Mouse (Mus musculus): Measurements from ENCODE around the gene Ifna6. TPM values are rescaled to one million over a fixed set of nuclear protein-coding genes. Genes with fewer than 3 reads are reported as not detected.
"Not testable (repeated sequence)": the region's sequence is repeated elsewhere in the genome, so short reads cannot be mapped to it uniquely, and the experiment has no call there.

Gene Ifna6
- not detected in 2 replicates for polyA plus RNA-seq (2015; fragmentation: Nextera tagmentation; extraction: Ambion mirVana)

GRCm38 (mm10) chr4:88827116-88827515, at the start of gene Ifna6:
Gene Ifna6, plus strand, starts transcription at chr4:88827416.
- not testable (repeated sequence) for H3K4me1 ChIP-seq; H3K4me3 ChIP-seq; H3K4me2 ChIP-seq; H3K9me3 ChIP-seq; H3K27me3 ChIP-seq; H3K9ac ChIP-seq; H3K27ac ChIP-seq; ATAC-seq (ENCODE audit: borderline replicate concordance, extremely low read depth, low FRiP score, low TSS enrichment); H3K36me3 ChIP-seq

GRCm38 (mm10) chr4:88779550-88779949, 47.7 kb upstream of the Ifna6 start, which contains the start of gene Gm13272:
Gene Gm13272, plus strand, starts transcription at chr4:88779850.
- not testable (repeated sequence) for H3K4me1 ChIP-seq; H3K27me3 ChIP-seq; H3K4me3 ChIP-seq; H3K9ac ChIP-seq; H3K4me2 ChIP-seq; H3K36me3 ChIP-seq; H3K9me3 ChIP-seq; ATAC-seq (ENCODE audit: borderline replicate concordance, extremely low read depth, low FRiP score, low TSS enrichment); H3K27ac ChIP-seq
- WGBS: no CpG with 5 or more reads among the region's 29 CpGs

GRCm38 (mm10) chr4:88780320-88780719, 46.9 kb upstream of the Ifna6 start:
- H3K4me2 ChIP-seq; H3K9ac ChIP-seq; H3K9me3 ChIP-seq; H3K36me3 ChIP-seq; H3K27ac ChIP-seq; ATAC-seq (ENCODE audit: borderline replicate concordance, extremely low read depth, low FRiP score, low TSS enrichment); H3K4me3 ChIP-seq; H3K4me1 ChIP-seq; H3K27me3 ChIP-seq: not testable (repeated sequence)
- 50% methylated on average over 16 of the region's 18 CpGs for WGBS

- peak within 1 kb of the TSS; percentile 23; the same call in 1 of the 2 replicates for H3K4me3 ChIP-seq
- not testable (repeated sequence) for H3K9me3 ChIP-seq; H3K27me3 ChIP-seq; H3K4me1 ChIP-seq; H3K36me3 ChIP-seq; ATAC-seq (ENCODE audit: borderline replicate concordance, extremely low read depth, low FRiP score, low TSS enrichment); H3K9ac ChIP-seq
- H3K4me2 ChIP-seq: peak within 1 kb of the TSS; percentile 51
- H3K27ac ChIP-seq: peak within 1 kb of the TSS; percentile 75; the same call in 1 of the 2 replicates
- 12% methylated on average over 4 of the region's 7 CpGs for WGBS
Measured at GRCm38 (mm10) chr4:88781831-88782230, 45.4 kb upstream of the Ifna6 start, which contains the start of gene Ifnz. Gene Ifnz, plus strand, starts transcription at chr4:88782131.

- not testable (repeated sequence) for H3K27me3 ChIP-seq; H3K9me3 ChIP-seq; ATAC-seq (ENCODE audit: borderline replicate concordance, extremely low read depth, low FRiP score, low TSS enrichment); H3K36me3 ChIP-seq; H3K9ac ChIP-seq; H3K4me1 ChIP-seq
- Histone ChIP-seq H3K4me3 (peak overlapping the region; percentile 23; the same call in 1 of the 2 replicates), H3K27ac (peak overlapping the region; percentile 75; the same call in 1 of the 2 replicates), H3K4me2 (peak overlapping the region; percentile 51)
- 0% methylated on average over 17 of the region's 31 CpGs for WGBS
Measured at GRCm38 (mm10) chr4:88782335-88782734, 44.9 kb upstream of the Ifna6 start.

- not testable (repeated sequence) for H3K4me3 ChIP-seq; H3K27ac ChIP-seq; H3K4me2 ChIP-seq; H3K9ac ChIP-seq; H3K9me3 ChIP-seq; H3K36me3 ChIP-seq; H3K27me3 ChIP-seq; ATAC-seq (ENCODE audit: borderline replicate concordance, extremely low read depth, low FRiP score, low TSS enrichment); H3K4me1 ChIP-seq
- no CpG with 5 or more reads among the region's 27 CpGs for WGBS
Measured at GRCm38 (mm10) chr4:88785409-88785808, 41.8 kb upstream of the Ifna6 start, which contains the start of gene Gm13276. Gene Gm13276, plus strand, starts transcription at chr4:88785709.

GRCm38 (mm10) chr4:88788402-88788801, 38.8 kb upstream of the Ifna6 start, which contains the start of gene Gm13277:
Gene Gm13277, plus strand, starts transcription at chr4:88788632.
- not testable (repeated sequence) for H3K9ac ChIP-seq; H3K36me3 ChIP-seq; ATAC-seq (ENCODE audit: borderline replicate concordance, extremely low read depth, low FRiP score, low TSS enrichment); H3K9me3 ChIP-seq; H3K27ac ChIP-seq; H3K4me1 ChIP-seq; H3K27me3 ChIP-seq; H3K4me2 ChIP-seq; H3K4me3 ChIP-seq
- 0% methylated on average over 4 of the region's 28 CpGs for WGBS

GRCm38 (mm10) chr4:88791250-88791649, 36.0 kb upstream of the Ifna6 start, which contains the start of gene Gm13278:
Gene Gm13278, plus strand, starts transcription at chr4:88791550.
- not testable (repeated sequence) for H3K4me3 ChIP-seq; ATAC-seq (ENCODE audit: borderline replicate concordance, extremely low read depth, low FRiP score, low TSS enrichment); H3K4me2 ChIP-seq; H3K9me3 ChIP-seq; H3K27me3 ChIP-seq; H3K27ac ChIP-seq; H3K4me1 ChIP-seq; H3K9ac ChIP-seq; H3K36me3 ChIP-seq
- no CpG with 5 or more reads among the region's 28 CpGs for whole genome bisulfite sequencing

GRCm38 (mm10) chr4:88793936-88794675, 33.1 kb upstream of the Ifna6 start, which contains the start of gene Gm13275:
Gene Gm13275, plus strand, starts transcription at chr4:88794487.
- H3K4me3 ChIP-seq; H3K27me3 ChIP-seq; H3K36me3 ChIP-seq; H3K9me3 ChIP-seq; H3K9ac ChIP-seq; H3K4me1 ChIP-seq; H3K4me2 ChIP-seq; H3K27ac ChIP-seq; ATAC-seq (ENCODE audit: borderline replicate concordance, extremely low read depth, low FRiP score, low TSS enrichment): not testable (repeated sequence)
- WGBS: 0% methylated on average over 10 of the region's 52 CpGs

- H3K36me3 ChIP-seq: not testable (repeated sequence)
Measured at GRCm38 (mm10) chr4:88797097-88797496, 30.1 kb upstream of the Ifna6 start, which contains the start of gene Gm13279. Gene Gm13279, plus strand, starts transcription at chr4:88797397.

GRCm38 (mm10) chr4:88799365-88799764, 27.9 kb upstream of the Ifna6 start, which contains the start of gene Gm13285:
Gene Gm13285, plus strand, starts transcription at chr4:88799665.
- not testable (repeated sequence) for H3K27me3 ChIP-seq; ATAC-seq (ENCODE audit: borderline replicate concordance, extremely low read depth, low FRiP score, low TSS enrichment); H3K9ac ChIP-seq; H3K4me2 ChIP-seq; H3K36me3 ChIP-seq; H3K4me3 ChIP-seq; H3K9me3 ChIP-seq; H3K4me1 ChIP-seq; H3K27ac ChIP-seq
- WGBS: 15% methylated on average over 6 of the region's 7 CpGs

More at GRCm38 (mm10) chr4:88797097-88797496, 30.1 kb upstream of the Ifna6 start, which contains the start of gene Gm13279:
- not testable (repeated sequence) for H3K9me3 ChIP-seq; H3K4me3 ChIP-seq; H3K4me1 ChIP-seq; H3K4me2 ChIP-seq; H3K9ac ChIP-seq; ATAC-seq (ENCODE audit: borderline replicate concordance, extremely low read depth, low FRiP score, low TSS enrichment); H3K27me3 ChIP-seq; H3K27ac ChIP-seq
- no CpG with 5 or more reads among the region's 28 CpGs for WGBS

- H3K36me3 ChIP-seq; H3K9me3 ChIP-seq; H3K4me1 ChIP-seq; H3K4me3 ChIP-seq; ATAC-seq (ENCODE audit: borderline replicate concordance, extremely low read depth, low FRiP score, low TSS enrichment); H3K27ac ChIP-seq; H3K9ac ChIP-seq; H3K27me3 ChIP-seq: not testable (repeated sequence)
- no CpG with 5 or more reads among the region's 29 CpGs for WGBS
- peak within 1 kb of the TSS; percentile 29; the same call in 1 of the 2 replicates for H3K4me2 ChIP-seq
Measured at GRCm38 (mm10) chr4:88802954-88803353, 24.3 kb upstream of the Ifna6 start, which contains the start of gene Gm13287. Gene Gm13287, plus strand, starts transcription at chr4:88803254.
